Mouse (Mus musculus) liver, postnatal 0 days (tissue): ENCODE measurements around the gene Hoxc9.

Experiments
- CTCF ChIP-seq: sonication (generic); IDR thresholded peaks from 2 replicates; pipeline ENCODE4 v1.5.1; 2016; ENCODE audit warnings: antibody characterized with exemption, low read depth
- EP300 ChIP-seq: IDR thresholded peaks from 2 replicates; pipeline ENCODE4 v1.6.1; 2016; ENCODE audit warnings: antibody characterized with exemption, low read depth, mild to moderate bottlenecking

GRCm38 (mm10) chr15:103001370-103001769 is 25.1 kb downstream of the Hoxc9 start:
- TF ChIP-seq CTCF (no peak), EP300 (no peak)
